In the genomic region with DNA sequence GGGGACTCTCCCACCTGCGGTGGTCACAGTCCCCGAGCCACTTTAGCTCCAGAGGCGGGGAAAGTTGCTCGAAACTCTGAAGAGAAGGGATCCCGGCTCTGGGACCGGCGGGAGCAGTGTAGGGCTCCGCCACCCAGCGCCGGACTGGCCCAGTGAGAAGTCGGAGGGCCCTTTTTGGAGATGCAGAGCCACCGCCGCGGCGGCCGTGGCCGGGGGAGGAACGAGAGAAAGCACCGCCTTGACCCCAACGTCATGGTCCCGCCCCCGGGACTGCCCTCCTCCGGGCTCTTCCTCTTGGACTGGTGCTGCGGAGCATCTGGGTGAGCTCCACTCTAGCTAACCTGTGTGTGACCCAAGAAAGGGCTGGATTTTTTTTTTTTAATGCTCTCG, we compare ENCODE assay signal across 8 mouse cellular contexts. TPM values are rescaled to one million over a fixed set of nuclear protein-coding genes. Genes with fewer than 3 reads are reported as not detected.
DNase-seq lines count a peak whose midpoint lies in the region; ATAC-seq and TF ChIP-seq lines count a peak whose summit lies in the region.

Gene Egln3, minus strand, starts transcription at position 205 of the 390 bp plus-strand sequence.

- H3K4me1 ChIP-seq in cortical plate, adult 2 months (ENCODE audit: control insufficient read depth, insufficient read depth, low read length) = no peaks in the 10 kb centered on the region
- H3K4me1 ChIP-seq in intestine, embryonic 14.5 days (replicated peaks; ENCODE audit: control insufficient read depth, insufficient read depth, low read length) = peaks cover 18% of the 10 kb centered on the region

- no peaks in the 10 kb centered on the region for H3K27me3 ChIP-seq in intestine, embryonic 14.5 days (replicated peaks; ENCODE audit: control insufficient read depth, insufficient read depth, low read length)

- WGBS in intestine, embryonic 14.5 days = 1% methylated on average over 25 of the region's 25 CpGs

- no peak for TF ChIP-seq CTCF in cortical plate, adult 2 months (IDR thresholded peaks at IDR 0.05; ENCODE audit: extremely low read depth, insufficient read depth, low read length)

- H3K36me3 ChIP-seq in intestine, embryonic 14.5 days (ENCODE audit: control insufficient read depth, insufficient read depth, low read length) = no peaks in the 10 kb centered on the region

- peak; percentile 87 for DNase-seq in gastrocnemius, postnatal 25 days
- peak; percentile 95 for DNase-seq in intestine, embryonic 14.5 days (ENCODE audit: low spot score)
- peak; percentile 34 to 72 for DNase-seq in left cerebral cortex, postnatal 14 days (ENCODE audit: low spot score in 2 of 2)
- DNase-seq in right cerebral cortex, postnatal 10 days (ENCODE audit: low spot score in 2 of 2) = peak; percentile 79 to 86
- peak; percentile 92 for DNase-seq in urinary bladder, postnatal 14 days (ENCODE audit: low spot score)

- H3K9ac ChIP-seq in intestine, embryonic 14.5 days (ENCODE audit: low read length) = peak within 1 kb of the TSS; percentile 79

- H3K4me2 ChIP-seq in intestine, embryonic 14.5 days (ENCODE audit: low read length) = peak within 1 kb of the TSS; percentile 86

- intact Hi-C loops in left cerebral cortex, postnatal 14 days (cut with DNase I) = loop anchor here (5.0 to 10.0 kb wide), 2 partner anchors 149 to 281 kb away; no protein-coding TSS in a partner anchor

- peak within 1 kb of the TSS; percentile 67 for H3K4me3 ChIP-seq in cortical plate, adult 2 months (ENCODE audit: insufficient read depth, low read length)
- peak within 1 kb of the TSS; percentile 74 for H3K4me3 ChIP-seq in intestine, embryonic 14.5 days (ENCODE audit: low read depth, low read length)

- ATAC-seq in activated CD4-positive, CD25-positive, alpha-beta regulatory T cell, adult 4 months = peak; percentile 70
- ATAC-seq in intestine, embryonic 14.5 days (replicated peaks; ENCODE audit: low FRiP score, low TSS enrichment, low read depth) = peak; percentile 86
- ATAC-seq in megakaryocyte progenitor cell, adult 5-6 weeks (replicated peaks; ENCODE audit: poor library complexity) = peak; percentile 84

- H3K27ac ChIP-seq in cortical plate, adult 2 months (ENCODE audit: insufficient read depth, low read length) = no peak within 1 kb of the TSS
- H3K27ac ChIP-seq in intestine, embryonic 14.5 days (ENCODE audit: low read depth) = peak within 1 kb of the TSS; percentile 79

- TF ChIP-seq POLR2A in cortical plate, adult 2 months (IDR thresholded peaks at IDR 0.05; ENCODE audit: extremely low read depth, insufficient read depth, low read length) = 0 out of 2 replicates have a peak, but pooled peaks have one; percentile 12

- H3K9me3 ChIP-seq in intestine, embryonic 14.5 days (ENCODE audit: control insufficient read depth, low read length) = no peaks in the 10 kb centered on the region

RNA-seq across cellular contexts. Expression of gene Egln3, which starts in this region (rescaled TPM):
- 1 to 10 TPM; 1.7 to 2.3 TPM for polyA plus RNA-seq in activated CD4-positive, CD25-positive, alpha-beta regulatory T cell, adult 4 months (2017; shearing (Covaris generic))
- polyA plus RNA-seq in cortical plate, adult 2 months (2012; rRNA removed) = 5.3 and 6.3 TPM in 2 replicates
- 10 to 100 TPM; 22.1 to 32.5 TPM for total RNA-seq in gastrocnemius, postnatal 25 days (2021)
- 44.9 and 48.1 TPM in 2 replicates for polyA plus RNA-seq in intestine, embryonic 14.5 days (2014; fragmentation: Nextera tagmentation; extraction: Ambion mirVana)
- total RNA-seq in left cerebral cortex, postnatal 14 days (2021) = 10 to 100 TPM; 11.3 to 11.4 TPM
- 48.4 and 55.3 TPM in 2 replicates for total RNA-seq in megakaryocyte progenitor cell, adult 5-6 weeks (2015)
- total RNA-seq in megakaryocyte progenitor cell, adult 5-6 weeks (2017) = 21.5 and 23.6 TPM in 2 replicates
